Mouse (Mus musculus): ENCODE results near the gene Vmn2r73. TPM values are rescaled to one million over a fixed set of nuclear protein-coding genes. Genes with fewer than 3 reads are reported as not detected.
"Not testable (repeated sequence)": the region's sequence is repeated elsewhere in the genome, so short reads cannot be mapped to it uniquely, and the experiment has no call there.

The Vmn2r73 gene
- not detected in 2 replicates for polyA plus RNA-seq (2016; fragmentation: Nextera tagmentation; extraction: Ambion mirVana)

DNA sequence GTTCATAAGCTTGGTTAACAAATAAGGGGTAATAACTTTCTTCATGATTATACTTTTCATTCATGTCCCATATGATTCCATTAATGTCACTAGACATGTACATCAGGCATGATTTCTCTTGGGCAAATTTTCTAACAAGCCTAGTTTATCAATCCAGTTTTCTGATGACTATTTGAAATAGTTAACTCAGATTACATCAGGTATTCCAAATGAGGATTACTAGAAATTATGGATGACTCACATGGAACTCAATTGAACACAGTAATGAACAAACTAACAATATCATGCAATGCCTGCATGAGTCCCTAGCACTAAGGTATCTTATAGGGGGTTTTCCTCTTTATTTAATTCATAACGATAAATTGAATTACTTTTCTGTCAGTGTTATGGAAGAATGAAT, at the start of gene Vmn2r73:
TSS of gene Vmn2r73 (minus strand) at position 101 of the 400 bp plus-strand sequence.
- H3K4me1 ChIP-seq = no peaks in the 10 kb centered on the region
- WGBS = 77% methylated on average over 1 of the region's 1 CpGs
- no peak within 1 kb of the TSS for H3K27ac ChIP-seq
- no peak for DNase-seq (ENCODE audit: low spot score)
- no peaks in the 10 kb centered on the region for H3K9me3 ChIP-seq
- no peaks in the 10 kb centered on the region for H3K27me3 ChIP-seq (ENCODE audit: insufficient read depth, poor library complexity, severe bottlenecking)
- H3K4me3 ChIP-seq = no peak within 1 kb of the TSS
- no peaks in the 10 kb centered on the region for H3K36me3 ChIP-seq

GRCm38 (mm10) chr7:85840090-85840948, 35.7 kb downstream of the Vmn2r73 start:
- 18% methylated on average over 2 of the region's 2 CpGs for WGBS
- H3K36me3 ChIP-seq = no peaks in the 10 kb centered on the region
- no peaks in the 10 kb centered on the region for H3K27me3 ChIP-seq (ENCODE audit: insufficient read depth, poor library complexity, severe bottlenecking)
- no peaks in the 10 kb centered on the region for H3K4me1 ChIP-seq
- DNase-seq (ENCODE audit: low spot score) = no peak
- H3K4me3 ChIP-seq = no peak overlapping the region
- no peak overlapping the region for H3K27ac ChIP-seq
- no peaks in the 10 kb centered on the region for H3K9me3 ChIP-seq

- not testable (repeated sequence) for H3K27me3 ChIP-seq (ENCODE audit: insufficient read depth, poor library complexity, severe bottlenecking); DNase-seq (ENCODE audit: low spot score); H3K4me3 ChIP-seq; H3K27ac ChIP-seq; H3K4me1 ChIP-seq; H3K36me3 ChIP-seq; H3K9me3 ChIP-seq
- 13% methylated on average over 6 of the region's 6 CpGs for WGBS
These were observed 58.0 kb downstream of the Vmn2r73 start for GRCm38 (mm10) chr7:85818092-85818491.

Other genes with a start within 250 kb of the Vmn2r73 start
- not detected in 2 replicates for gene Vmn2r72, start 121.2 kb downstream of the Vmn2r73 start, polyA plus RNA-seq (2016; fragmentation: Nextera tagmentation; extraction: Ambion mirVana)
- gene Vmn2r74, start 85.4 kb upstream of the Vmn2r73 start, polyA plus RNA-seq (2016; fragmentation: Nextera tagmentation; extraction: Ambion mirVana) = not detected in 2 replicates

Measured in heart, embryonic 10.5 days (tissue).